Mouse (Mus musculus) adipose tissue, adult 10 weeks (tissue): ENCODE measurements around the gene Helz. TPM values are rescaled to one million over a fixed set of nuclear protein-coding genes. Genes with fewer than 3 reads are reported as not detected.

Experiments used
- polyA plus RNA-seq: library from polyadenylated mRNA; stranded (reverse); fragments of 350-450 nt; fragmentation: Illumina TruSeq; extraction: RNeasy Lipid Tissue Mini Kit (QIAGEN cat#74804); gene quantifications from one replicate; pipeline ENCODE4 v1.2.3, GENCODE M21; 2014; ENCODE audit warnings: low read depth, low replicate concordance

Helz gene
- polyA plus RNA-seq = 8.3 TPM

DNA sequence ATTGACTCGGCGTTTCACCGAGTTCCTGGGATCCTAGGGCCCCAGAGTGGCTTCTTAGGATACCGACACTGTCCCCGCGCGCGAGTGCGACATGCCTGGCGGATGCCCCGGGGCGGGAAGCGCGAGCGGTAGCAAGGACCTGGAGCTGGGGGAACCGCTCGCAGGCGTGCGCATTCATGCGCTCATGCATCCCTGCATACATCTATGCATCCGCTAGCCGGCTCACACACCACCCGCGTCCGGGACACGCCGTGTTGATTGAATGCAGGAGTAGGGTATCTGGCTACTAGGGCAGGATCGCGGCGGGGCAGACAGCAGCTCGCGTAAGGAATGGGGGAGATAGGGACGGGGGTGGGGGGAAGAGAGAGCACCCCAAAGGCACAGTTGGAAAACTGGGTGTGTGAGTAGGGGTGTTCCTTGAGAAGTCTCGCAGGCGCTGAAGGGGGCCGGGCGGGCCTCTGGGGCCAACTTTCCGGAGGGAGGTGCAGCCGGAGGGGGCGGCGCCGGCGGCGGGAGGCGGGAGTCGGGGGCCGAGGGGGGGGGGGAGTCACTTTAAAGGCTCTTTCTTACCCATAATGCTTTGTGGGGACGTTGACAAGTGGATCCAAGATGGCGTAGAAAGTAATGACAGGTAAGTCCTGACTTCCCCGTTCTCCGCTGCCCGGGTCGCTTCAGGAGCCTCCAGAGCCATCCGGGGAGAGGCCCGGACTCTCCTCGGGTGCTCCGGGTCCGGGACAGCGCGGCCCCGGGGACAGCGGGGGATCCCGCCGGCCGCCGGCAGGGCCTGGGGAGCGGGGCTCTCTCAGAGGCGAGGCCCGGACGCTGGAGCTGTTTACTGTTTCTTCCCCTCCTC lies at the start of gene Helz:
Gene Helz, plus strand, starts transcription at position 580 of the 853 bp plus-strand sequence.

GRCm38 (mm10) chr11:107716332-107716938 lies 168.7 kb downstream of the Helz start, which contains the start of gene Cacng1:
Gene Cacng1 (minus strand): TSS chr11:107716522.

Other genes starting within 250 kb of the Helz start
- gene Pitpnc1, start 77.2 kb upstream of the Helz start, polyA plus RNA-seq = 13.5 TPM
- gene Psmd12, start 68.4 kb upstream of the Helz start, polyA plus RNA-seq = 61.3 TPM
- 0.50 TPM for gene Cacng1, start 168.6 kb downstream of the Helz start, polyA plus RNA-seq
- 1.3 TPM for gene Cacng4, start 246.6 kb downstream of the Helz start, polyA plus RNA-seq